Mouse (Mus musculus) monocyte, adult 5-6 weeks (primary cell): ENCODE measurements at regions not wholly inside any gene's neighbourhood (a gene's known extent, or its start where the extent isn't known, plus 50 kb on each side); places are given as distances from the start of the nearest gene placed in this dataset.

ENCODE experiments used
- ATAC-seq: fragments of 153-309, 156-312 bp; replicated peaks from 2 replicates; pipeline ENCODE4 v1.8.0; 2017; ENCODE audit warnings: mild to moderate bottlenecking; ENCODE audit not compliant: low TSS enrichment, insufficient number of reproducible peaks, severe bottlenecking, poor library complexity, low FRiP score

DNA sequence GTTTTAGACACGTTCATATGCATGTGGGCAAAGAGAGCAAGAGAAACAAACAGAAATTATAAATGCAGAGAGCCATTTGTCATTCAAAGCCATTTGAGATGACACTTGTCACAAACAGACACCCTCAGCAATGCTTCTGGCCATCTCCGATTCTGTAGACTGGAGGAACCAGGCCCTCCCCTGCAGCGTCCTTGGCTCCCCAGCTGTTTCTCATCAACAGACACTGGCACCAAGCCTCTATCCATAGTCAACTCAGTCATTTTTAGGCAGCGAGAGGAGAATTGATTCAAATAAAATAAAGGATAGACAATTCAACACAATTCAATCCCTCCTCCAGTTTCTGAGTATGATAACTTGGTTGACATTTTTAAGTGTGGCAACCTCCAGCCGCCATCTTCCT lies 130.1 kb upstream of the Rpl34 start:
- ATAC-seq, result no peak

DNA sequence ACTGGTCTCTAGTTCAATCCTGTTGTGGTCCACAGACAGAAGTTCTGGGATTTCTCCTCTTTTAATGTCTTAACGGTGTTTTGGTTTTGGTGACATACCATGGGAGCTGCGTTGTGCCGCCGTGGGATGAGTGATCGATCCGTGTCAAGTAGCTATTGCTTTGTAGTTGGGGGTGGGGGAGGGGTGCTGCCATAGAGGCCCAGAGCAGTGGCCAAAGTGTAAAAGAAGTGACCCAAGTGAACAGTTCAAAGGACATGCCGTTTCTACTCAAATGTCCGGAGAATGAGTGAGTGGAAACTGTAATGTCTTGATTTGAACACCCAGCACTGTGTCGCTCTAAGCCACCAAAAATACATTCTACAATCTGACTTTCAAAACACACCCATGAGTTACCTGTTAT lies 123.7 kb upstream of the Rpl34 start:
- no peak for ATAC-seq

DNA sequence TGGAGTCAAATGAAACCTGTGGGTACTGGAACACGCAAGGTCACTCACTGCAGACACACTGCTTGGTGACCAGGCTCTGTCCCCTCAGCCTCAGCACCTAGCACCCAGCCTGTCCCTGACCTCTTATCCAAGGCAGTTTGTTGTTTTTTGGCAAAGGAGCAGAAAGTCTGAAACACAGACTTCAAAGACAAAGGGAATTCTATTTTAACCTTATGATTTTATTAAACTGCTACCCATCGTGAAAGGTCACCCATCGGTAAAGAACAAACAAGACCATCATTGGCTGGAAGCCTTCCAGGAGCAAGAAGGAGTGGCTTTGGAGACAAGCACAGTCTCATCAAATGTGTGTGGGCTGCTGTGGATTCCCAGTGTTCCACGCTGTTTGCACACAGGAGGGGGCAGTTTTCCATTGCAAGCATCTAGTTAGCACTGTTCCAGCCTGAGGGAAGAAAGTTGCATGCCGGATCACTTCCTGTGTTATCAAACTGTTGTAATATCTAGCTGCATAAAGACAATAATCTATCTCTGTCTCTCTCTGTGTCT lies 120.6 kb upstream of the Rpl34 start:
- ATAC-seq, result no peak

DNA sequence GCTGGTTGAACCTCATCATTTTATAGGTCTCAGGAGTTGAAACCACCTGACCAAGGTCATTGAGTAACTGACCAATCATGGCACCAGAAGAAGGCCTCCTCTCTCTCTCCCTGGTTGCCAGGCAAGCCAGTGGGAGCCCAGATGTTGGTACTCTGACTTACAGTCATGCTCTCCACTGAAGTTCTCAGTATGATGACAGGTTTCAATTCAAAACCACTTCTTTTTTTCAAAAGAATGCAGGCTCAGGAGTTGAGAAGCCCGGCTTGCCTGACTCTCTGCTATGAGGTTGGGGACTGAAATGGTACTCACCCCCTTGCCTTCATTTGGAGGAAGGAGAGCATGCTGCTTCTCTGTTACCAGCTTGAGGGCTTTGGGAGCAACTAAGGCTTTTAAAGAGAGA lies 111.6 kb upstream of the Rpl34 start:
- no peak for ATAC-seq

DNA sequence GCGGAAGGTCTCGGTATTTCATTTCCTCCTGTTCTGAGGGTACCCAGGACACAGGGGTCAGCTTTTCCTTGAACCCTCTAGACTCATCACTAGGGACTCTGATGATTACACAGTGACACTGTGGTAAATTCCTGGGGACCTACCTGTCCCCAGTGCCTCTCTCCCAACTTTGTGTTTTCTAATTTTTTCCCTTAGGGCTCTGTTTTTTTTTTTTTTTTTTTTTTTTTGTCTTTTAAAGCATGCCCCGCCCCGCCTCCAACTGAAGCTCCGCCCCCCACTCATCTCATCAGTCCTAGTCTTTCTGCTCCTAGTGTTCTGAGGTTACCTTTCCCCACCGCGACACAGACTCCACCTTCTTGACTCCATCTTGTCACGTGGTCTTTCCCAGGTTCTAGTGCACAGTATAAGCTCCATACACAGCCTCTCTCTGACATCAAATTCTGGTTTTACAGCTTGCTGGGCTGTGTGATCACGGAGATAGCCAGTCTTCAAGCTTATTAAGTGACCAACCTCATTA lies 109.8 kb upstream of the Rpl34 start:
- no peak for ATAC-seq

DNA sequence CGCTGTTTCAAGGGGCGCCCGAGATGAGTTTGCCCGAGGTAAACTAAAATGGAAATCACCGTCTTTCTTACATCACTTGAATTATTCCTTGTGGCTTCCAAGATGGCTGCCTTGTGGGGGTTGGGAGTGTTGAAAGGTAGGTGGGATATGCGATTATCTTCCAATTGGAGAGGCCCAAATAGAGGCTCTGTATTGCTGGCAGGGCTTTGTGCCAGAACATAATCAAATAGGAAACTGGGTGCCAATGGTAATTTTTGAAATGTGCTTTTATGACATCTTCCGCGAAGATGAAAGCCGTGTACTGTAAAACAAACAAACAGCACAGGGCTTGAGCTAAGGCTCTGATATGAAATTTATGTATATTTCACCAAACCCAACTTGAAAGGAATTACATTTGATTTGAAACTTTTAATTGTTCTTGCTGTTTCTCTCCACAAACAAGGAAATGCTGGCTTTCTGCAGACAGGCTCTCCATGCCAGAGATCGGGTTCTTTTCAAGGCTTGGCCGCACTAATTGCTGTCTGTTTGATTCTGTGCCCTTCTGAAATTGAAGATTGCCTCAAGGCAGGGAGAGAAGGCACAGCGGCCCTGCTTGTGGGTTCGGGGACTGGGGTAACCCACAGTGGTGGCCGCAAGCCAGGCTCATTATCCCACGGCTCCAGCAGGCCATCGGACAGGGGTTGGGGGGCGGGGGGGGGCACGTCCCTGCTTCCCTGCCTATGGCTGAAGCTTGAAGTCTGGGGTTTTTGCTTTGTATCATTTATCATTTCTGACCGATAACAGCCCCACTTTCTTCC lies 108.6 kb upstream of the Rpl34 start:
- ATAC-seq, result no peak

DNA sequence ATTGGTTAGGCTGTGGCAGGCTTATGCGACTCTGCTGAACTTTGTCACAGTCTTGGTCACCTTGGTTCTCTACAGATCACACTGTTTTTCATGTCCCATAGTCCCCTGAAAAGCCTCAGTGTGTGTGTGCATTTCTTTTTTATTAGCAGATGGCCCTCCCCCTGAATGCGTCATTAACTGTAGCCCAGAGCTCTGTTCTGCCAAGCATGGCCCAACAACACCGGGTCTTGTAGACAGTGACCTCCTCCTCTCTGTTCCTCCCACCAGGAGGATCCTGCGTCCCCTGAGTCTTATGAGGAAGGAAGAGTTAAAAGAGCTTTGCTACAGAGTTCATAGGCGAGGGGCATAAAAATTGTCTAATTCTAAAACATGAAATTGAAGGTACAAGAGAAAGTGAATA lies 103.5 kb upstream of the Rpl34 start:
- ATAC-seq, result no peak

DNA sequence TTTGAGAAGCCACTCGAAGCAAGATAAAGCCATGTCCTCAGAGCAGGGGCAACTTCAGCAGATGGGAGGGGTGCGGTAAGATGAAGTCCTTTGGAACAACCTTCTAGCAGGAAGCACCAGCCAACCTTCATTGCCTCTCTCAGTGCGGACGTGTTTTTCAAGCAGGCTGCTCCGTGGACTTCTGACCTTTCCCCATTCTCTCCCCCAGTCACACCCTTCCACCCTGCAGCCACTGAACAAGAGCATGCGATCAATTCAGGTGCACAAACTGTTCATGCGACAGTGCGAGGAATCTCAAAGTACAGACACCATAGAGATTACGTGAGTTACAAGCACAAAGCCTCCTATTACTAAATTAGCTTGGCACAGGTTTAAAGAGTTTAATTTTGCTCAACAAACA lies 102.9 kb upstream of the Rpl34 start:
- no peak for ATAC-seq

DNA sequence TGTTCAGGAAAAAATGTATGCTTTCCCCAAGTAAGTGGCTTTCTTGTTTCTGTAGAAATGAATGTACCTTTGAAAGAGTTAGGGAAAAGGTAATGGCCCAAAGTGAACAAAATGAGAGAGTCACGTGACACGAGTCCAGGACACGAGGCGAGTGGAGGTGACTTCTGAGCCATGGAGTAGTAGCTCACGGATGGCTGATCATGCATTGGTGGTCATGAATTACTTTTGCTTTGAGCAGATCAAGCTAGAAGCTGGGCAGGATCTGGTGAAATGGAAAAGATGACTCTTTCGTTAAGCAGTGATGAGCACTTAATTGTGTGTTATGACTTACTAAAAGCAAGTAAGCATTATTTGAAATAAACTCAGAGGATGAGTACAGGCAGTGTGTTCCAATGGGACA lies 101.6 kb upstream of the Rpl34 start:
- no peak for ATAC-seq

DNA sequence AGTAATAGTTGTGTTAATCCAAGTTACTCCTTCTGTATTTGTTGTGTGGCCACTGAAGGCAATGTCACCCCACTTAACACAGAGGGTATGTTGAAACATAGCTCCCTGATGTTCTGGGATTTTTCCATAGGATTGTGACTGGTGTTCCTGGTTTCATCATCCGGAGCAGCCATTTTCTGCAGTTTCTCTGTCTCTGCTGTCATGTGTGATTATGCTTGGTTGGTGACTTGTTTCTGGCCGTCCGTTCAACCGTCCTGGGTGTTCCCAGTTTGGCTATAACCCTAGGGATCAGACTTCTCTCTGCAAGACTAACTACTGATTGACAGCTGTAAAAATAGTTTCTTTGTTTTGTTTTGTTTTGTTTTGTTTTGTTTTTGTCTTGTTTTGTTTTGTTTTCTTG lies 98.1 kb upstream of the Rpl34 start:
- no peak for ATAC-seq

DNA sequence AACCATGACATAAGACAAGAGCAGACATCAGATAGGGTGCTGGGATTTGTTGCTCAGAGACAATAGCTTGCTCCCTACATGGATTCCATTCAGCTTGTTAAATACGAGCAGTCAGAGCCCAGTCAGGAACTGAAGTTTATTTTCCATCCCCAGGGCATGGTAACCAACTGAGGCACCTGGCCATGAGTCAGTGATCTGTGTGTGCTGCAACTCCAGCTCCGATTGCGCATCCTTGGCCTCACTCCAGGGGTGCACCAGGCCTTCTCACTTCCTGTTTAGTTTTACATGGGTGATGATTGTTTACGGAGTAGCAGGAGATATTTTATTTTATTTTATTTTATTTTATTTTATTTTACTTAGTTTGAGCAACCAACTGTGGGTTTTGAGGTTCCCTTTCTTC lies 97.7 kb upstream of the Rpl34 start:
- no peak for ATAC-seq

DNA sequence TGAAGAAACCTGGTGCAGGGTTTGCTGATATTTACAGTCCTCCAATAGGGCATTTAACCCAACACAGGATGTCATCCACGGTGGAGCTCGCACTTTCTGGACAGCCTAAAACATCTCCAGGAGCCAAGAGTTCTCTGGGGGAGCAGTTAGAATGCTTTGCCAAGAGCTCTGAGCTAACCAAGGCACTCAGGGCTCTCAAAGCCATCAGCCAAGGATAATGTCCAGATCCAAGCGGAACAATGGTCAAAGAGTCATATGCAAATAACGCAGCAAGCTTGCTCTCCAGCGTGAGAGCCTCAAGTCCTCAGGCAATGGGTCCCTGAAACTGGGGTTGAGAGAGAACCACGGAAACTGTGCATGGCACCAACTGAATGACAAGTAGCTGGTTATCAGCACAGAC lies 96.8 kb upstream of the Rpl34 start:
- ATAC-seq, result no peak

DNA sequence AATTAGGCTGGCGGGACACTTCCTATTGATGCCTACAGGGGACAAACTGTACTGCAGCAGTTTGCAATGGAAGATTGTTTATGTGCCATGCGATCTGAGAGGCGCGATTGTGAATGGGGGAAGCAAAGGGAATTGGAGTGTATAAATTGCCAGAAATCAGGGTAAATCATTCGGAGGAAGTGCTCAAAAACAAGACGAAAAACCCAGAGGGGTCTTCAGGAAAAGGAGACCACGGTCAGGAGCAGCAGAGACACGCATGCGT lies 89.6 kb upstream of the Rpl34 start:
- ATAC-seq, result no peak

DNA sequence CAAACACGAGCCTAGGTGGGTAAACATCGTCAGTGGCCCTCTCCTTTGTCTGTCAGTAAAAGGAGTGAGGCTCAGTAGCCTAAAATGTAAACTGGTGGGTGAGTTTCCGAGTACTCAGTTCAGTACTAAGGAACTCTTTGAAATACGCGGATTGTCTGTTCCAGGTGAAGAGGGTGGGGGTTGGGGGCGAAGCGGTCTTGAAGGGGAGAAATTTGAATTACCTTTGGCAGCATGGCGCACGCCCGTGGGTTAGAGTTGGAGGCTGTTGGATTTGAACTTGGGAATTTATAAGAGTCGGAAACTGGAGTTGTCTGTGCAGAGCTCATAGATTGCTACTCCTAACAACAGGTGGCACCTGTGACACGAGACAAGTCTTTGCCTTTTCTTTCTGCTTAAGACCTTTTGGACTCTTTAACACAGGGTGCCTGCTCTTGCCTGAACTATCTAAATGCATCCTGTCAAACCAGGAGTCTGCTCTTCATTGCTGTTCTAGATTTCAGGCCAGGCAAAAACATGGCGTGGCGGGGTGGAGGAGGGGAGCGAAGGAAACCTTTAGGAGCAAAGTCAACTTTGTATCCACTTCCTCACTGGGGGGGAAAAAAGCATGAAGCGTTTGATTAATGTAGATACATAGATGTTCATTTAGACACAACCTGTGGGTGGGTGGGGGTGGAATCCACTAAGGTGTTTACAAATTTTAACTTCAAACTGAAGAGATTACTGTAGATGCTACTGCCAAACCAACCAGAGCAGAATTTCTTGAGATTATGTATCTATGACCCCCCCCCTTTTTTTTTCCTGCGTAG lies 89.0 kb upstream of the Rpl34 start:
- ATAC-seq, result no peak

DNA sequence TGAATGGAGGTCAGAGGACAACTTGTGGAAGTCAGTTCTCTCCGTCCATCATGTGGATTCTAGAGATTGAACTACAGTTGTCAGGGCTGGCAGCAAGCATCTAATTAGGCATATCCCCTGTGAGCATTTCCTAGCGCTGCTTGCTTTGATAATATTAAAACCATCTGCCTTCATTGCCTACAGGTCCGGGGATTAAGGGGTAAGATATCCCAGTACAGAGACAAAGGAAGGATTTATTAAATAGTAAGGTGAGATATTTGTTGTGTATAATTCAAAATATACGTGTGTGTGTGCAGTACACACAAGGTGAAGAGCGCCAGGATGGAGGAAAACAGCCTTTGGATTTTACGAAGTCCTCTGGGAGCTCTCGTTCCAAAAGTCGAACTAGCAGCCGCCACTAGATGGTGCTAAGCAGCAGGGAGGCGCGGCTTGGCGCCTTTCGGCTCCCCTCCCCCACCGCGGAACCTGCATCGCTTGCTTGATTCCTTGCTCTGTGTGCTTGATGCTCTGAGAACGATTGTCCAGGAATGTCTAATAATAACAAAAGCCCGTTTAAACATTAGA lies 88.4 kb upstream of the Rpl34 start:
- peak; percentile 73 for ATAC-seq

DNA sequence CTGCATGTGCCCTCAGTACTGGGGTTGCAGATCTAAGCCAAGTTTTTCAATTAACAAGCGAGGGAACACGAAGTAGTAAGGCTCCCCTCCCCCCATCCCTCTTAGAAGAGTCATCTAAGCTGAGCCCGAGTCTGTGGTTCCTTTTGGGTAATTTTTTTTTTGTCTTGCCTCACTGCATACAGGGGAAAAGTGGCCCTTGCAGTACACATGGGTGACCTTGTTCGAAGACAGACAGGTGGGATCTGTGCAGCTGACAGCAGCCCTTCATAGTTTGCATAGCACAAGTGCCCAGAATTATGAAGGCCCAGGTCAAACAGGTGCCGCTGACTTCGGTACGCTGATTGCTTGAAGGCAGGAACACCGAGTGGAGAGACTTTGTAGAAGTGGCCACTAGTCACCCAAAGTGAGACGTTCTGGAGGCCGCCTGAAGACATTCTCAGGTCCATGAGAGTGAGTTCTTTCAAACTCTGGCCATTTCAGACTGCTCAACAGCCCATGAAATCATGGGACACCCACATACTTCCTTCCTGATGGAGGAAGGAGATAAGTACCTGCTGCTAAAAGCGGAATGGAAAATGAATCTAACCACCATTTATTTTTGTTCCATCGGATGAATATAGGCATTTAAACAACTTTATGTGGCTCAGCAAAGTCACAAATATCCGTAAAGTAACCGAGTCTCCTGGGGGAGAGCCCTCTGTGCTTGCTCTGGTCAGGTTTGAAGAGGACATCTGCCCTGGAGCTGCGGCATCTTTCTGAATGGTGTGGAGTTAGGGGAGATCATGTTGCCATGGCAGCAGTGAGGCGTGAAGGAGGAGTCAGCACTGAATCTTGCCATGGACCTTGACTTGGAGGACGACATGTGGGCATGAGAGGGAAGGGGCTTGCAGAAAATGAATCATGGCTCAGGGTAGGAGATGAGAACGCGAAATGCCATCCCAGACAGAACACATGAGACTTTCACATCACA lies 79.8 kb upstream of the Rpl34 start:
- no peak for ATAC-seq

DNA sequence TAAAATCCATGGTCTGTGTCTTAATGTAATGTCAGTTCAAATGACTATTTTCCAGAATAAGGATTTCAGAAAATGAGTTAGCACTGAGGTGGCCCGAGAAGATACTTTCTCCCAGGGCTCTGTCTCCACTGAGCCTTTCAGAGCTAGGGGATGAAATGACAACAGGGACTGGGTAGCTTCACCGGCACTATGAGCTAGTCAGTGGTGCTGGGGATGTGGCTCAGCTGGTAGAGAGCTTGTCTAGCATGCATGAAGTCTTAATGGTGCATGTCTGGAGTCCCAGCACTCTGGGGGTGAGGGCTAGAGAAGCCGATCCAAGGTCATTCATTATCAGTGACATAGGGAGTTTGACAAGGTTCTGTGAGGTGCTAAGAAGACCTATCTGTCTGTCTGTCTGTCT lies 75.1 kb upstream of the Rpl34 start:
- ATAC-seq, result no peak

DNA sequence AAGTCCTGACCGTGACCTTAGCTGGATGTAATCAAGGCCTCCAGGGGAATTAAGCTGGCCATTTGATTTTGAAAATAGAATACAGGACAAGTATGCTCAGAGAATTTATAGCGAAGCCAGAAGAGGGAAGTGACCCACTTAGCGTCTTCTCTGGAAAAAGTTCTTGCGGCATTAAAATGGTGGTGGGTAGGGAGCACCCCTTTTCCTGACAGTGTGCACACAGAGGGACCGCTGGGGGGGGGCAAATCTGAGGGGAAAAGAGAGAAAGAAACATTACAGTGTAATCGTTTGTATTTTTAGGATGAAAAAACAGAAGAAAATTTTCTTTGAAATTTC lies 74.1 kb upstream of the Rpl34 start:
- ATAC-seq, result no peak
